Mouse (Mus musculus) ZHBTc4 (cell line): ENCODE measurements at regions not wholly inside any gene's neighbourhood (a gene's known extent, or its start where the extent isn't known, plus 50 kb on each side); places are given as distances from the start of the nearest gene placed in this dataset.
A peak's percentile ranks its signal among the peaks of the same experiment; 100 is the strongest.

Experiments used
- DNase-seq: peaks from one replicate; pipeline ENCODE4 v3.0.0-alpha.2; 2011; ENCODE audit warnings: low read depth, low spot score

- peak; percentile 15 for DNase-seq
These were observed 1215.9 kb downstream of the Gm9008 start for GRCm38 (mm10) chr6:75281506-75282194.

GRCm38 (mm10) chr6:75254076-75254414 is 1243.5 kb downstream of the Gm9008 start:
- DNase-seq = no peak

GRCm38 (mm10) chr6:75253357-75254075 is 1244.1 kb downstream of the Gm9008 start:
- DNase-seq = no peak

- no peak for DNase-seq
These were observed 1282.1 kb downstream of the Gm9008 start for GRCm38 (mm10) chr6:75215515-75215914.

GRCm38 (mm10) chr6:75212721-75213475 is 1284.7 kb downstream of the Gm9008 start:
- DNase-seq = no peak
